Mouse (Mus musculus): ENCODE results near the gene Zfp536.

Zfp536 gene

GRCm38 (mm10) chr7:37600318-37600717, 173.1 kb downstream of the Zfp536 start:
- DNase-seq: no peak

- no peak for DNase-seq
Observed at GRCm38 (mm10) chr7:37594211-37595030, 179.0 kb downstream of the Zfp536 start.

DNA sequence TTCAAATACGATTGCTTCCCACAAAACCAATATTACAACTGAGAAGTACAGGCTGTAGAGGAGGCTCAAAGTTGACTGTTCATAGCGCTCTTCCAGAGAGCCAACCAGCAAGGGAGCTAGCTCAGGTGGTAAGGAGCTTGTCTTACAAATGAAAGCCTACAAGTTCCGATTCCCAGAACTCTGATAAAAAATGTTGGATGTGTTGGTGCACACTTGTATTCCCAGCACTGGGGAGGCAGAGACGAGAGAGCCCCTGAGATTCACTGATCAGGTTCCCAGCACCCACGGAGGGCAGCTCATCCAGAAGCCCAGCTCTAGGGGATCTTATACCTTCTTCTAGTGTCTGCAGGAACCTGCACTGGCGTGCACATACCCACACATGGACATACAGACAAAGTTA, 179.9 kb downstream of the Zfp536 start:
- no peak for DNase-seq

GRCm38 (mm10) chr7:37586694-37587093, 186.7 kb downstream of the Zfp536 start:
- DNase-seq: no peak

DNA sequence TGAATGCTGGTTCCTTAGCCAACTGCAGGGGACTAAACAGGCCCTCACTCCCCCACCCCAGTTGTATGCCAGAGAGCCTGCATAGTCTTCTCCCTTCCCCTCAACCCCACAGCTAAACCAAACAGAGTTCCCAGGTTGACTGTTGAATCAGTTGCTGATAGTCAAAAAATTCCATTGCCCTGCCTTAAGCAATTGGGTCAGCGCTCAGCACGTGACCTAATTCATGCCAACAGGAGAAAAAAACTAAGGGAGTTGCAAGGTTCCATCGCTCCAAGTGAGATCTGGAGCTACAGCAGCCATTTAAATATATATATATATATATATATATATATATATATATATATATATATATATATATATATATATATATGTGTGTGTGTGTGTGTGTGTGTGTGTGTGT, 192.2 kb downstream of the Zfp536 start:
- no peak for DNase-seq

- DNase-seq: no peak
Observed at GRCm38 (mm10) chr7:37580554-37580953, 192.9 kb downstream of the Zfp536 start.

GRCm38 (mm10) chr7:37572021-37572420, 201.4 kb downstream of the Zfp536 start:
- DNase-seq: no peak

GRCm38 (mm10) chr7:37568811-37569500, 204.5 kb downstream of the Zfp536 start:
- DNase-seq: no peak

DNA sequence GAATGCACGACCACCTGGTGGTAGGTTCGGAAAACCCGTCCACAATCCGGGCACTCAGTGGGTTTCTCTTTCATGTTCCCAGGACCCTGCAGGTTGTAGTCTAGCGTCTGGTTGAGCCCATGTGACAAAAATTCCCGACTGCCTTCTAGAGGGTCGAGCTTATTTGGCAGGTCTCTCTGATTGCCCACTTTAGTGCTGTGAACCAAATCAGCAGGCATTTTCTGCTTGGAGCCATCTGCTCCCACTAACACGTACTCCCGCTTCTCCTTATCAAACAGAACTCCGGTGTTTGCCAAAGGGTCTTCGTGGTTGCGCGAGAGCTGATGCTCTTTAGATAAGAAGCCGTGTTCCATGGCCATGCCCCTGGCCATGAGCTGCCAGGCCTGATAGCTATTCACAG, 205.4 kb downstream of the Zfp536 start:
- DNase-seq: no peak

- no peak for DNase-seq
Observed at GRCm38 (mm10) chr7:37566019-37566418, 207.4 kb downstream of the Zfp536 start.

DNA sequence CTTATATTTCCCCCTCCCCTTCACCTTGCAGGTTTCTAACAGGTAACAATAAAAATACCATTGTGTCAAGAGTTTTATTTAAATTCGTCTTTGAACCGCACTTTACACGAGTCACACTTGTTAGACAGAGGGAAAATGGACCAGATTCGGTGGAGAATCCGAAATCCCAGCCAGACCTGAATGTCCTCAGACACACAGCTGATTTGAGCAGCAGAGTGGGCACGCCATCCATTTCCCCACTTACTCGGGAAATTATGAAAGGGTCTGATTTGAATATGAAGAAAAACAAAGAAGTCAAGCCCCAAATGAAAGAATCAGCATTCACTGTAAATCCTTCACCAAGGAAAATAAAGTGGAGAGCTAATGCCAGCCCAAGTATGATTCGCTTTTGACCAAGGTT, 208.1 kb downstream of the Zfp536 start:
- DNase-seq: no peak

DNA sequence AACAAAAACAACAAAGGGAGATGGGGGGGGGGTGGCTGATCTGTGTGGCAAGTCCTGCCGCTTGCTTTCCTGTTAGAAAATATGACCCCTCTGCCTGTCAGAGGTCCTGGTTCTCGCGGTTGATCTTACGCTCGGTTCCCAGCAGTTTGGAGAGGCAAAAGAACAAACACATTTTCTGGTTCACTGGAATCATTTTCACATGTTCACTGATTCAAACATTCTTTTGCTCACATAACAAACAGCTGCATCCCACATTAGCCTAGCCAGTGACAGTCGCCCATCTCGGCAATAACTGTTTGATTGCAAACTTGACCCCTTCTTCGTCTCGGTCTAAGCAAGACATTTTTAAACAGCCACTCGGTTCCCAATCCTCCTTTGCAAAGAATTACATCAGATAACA, 208.8 kb downstream of the Zfp536 start:
- DNase-seq: no peak

- DNase-seq: no peak
Observed at GRCm38 (mm10) chr7:37563831-37564400, 209.5 kb downstream of the Zfp536 start.

GRCm38 (mm10) chr7:37563171-37563574, 210.3 kb downstream of the Zfp536 start:
- peak; percentile 11 for DNase-seq

DNA sequence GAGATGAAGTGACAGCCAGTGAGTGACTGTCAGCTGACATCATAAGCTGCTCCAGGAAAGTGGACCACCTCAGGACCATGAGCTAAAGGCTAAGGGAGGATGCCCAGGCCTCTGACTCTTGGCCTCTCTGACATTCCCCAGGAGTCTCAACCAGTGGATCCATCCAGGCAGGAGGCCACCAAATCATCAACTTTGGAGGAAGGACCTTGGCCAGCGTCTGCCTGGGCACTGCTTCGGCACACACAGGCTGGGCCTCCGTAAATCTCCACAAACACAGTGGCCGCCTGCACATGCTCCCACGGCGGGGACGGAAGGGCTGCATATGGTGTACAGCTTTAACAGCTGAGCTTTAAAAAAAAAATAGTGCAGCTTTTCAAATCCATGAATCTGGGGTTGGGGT, 210.9 kb downstream of the Zfp536 start:
- no peak for DNase-seq

DNA sequence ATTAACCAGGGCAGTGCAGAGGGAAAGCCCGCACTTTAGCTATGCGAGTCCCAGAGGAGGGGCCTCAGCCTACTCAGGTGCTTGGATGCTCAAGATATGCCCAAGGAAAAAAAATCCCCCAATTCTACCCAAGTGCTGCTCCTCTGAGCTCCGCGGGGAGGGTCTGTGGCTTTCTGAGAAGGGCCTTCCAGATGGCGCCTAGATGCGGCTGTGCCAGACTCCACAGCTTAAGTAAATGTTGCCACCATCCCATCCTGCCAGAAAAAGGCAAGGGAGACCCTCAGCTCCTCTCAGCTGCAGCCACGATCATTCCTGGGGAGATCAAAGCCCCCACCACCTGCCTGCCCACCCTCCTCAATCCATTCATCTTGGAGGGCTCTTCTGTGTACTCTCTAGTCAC, 212.9 kb downstream of the Zfp536 start:
- DNase-seq: no peak

GRCm38 (mm10) chr7:37559851-37560250, 213.6 kb downstream of the Zfp536 start:
- no peak for DNase-seq

- no peak for DNase-seq
Observed at GRCm38 (mm10) chr7:37559341-37559740, 214.1 kb downstream of the Zfp536 start.

DNA sequence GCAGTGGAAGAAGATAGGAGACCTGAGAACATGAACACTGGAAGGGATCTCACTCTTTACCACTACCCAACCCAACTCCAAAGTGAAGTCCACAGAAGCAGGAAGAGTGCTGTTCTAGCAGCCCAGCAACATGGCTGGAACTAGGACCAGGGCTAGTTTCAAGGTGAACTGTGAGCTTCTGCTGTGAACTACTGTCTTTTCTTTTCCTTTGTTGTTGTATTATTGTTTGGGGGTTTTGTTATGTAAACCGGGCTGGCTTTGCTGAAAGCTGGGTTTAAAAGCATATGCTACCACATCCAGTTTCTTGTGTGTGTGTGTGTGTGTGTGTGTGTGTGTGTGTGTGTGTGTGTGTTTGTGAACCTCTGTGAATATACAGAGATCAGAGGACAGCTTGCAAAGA, 216.6 kb downstream of the Zfp536 start:
- DNase-seq: no peak

DNA sequence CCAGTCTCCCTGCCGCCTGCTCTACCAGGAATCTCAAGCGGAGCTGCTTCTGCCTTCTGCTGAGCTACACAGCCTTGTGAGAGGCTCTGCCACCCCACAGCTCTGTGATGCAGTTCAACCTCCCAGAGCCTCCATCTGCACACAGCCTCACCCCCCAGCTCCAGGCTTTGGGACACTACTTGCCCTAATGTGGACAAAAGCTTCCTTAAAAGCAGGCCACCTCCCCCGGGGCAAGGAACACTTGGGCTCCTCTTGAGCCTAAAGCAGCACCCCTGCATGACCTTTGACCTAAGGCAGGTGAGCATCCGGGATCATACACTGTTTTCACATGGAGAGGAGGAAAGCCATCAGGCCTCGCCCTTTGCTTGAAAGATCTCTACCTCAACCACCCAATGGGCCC, 219.0 kb downstream of the Zfp536 start:
- DNase-seq: no peak

GRCm38 (mm10) chr7:37553646-37554045, 219.8 kb downstream of the Zfp536 start:
- DNase-seq: no peak

- DNase-seq: no peak
Observed at GRCm38 (mm10) chr7:37552384-37552783, 221.1 kb downstream of the Zfp536 start.

DNA sequence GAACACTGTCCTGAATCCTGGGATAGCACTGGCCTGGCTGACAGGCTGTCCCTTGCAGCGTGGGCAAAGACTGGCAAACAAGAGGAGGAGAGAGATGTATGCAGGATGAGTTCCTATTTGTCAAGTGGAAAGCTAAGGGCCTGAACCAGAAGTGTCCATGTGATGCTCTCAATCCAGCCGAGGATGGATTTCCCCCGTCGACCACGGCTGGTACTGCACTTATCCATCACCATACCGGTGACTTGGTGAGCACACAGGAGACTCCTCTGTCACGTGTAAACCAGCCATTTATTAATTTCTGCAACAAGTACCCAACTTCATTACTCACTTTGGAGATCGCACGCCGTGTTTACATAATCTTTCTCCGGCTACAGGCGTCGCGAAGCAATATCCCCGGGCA, 224.6 kb downstream of the Zfp536 start:
- no peak for DNase-seq

DNA sequence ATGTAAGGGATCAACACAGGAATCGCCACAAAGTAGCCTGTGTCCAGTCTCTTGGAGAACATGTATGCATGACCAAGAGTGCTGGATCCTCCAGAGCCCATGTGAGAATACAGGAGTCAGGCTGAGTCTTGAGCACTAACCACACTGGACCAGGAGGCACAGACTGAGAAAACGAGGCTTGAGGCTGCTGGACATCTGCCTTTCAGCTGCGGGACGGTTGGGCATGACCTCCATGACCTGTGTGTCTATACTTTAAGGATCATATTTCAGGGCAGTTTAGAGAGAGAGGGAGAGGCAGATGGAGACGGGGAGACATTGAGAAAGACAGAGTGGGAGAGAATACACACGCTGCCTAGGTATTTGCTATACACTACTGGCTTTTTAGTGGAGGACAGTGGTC, 229.4 kb downstream of the Zfp536 start:
- DNase-seq: no peak
